Mouse (Mus musculus) intestine, embryonic 16.5 days (tissue): ENCODE data around the gene Lnp1. TPM values are rescaled to one million over a fixed set of nuclear protein-coding genes. Genes with fewer than 3 reads are reported as not detected.
"Not testable (repeated sequence)": the region's sequence is repeated elsewhere in the genome, so short reads cannot be mapped to it uniquely, and the experiment has no call there.

ENCODE experiments used
- ATAC-seq: fragments of 200-750 bp; cut with Nextera tagmentation; 2 replicates; pipeline ENCODE4 v1.8.0; 2017; ENCODE audit warnings: moderate TSS enrichment, moderate library complexity
- H3K27ac ChIP-seq: fragments of 300-500 bp; sonication (generic); 2 replicates; pipeline ENCODE4 v1.5.1; 2014; ENCODE audit warnings: mild to moderate bottlenecking, low read length
- H3K27me3 ChIP-seq: fragments of 300-500 bp; sonication (generic); replicated peaks from 2 replicates; pipeline ENCODE4 v1.6.1; 2014; ENCODE audit warnings: low read length, control low read depth, mixed read lengths; ENCODE audit not compliant: control insufficient read depth, insufficient read depth
- H3K36me3 ChIP-seq: fragments of 300-500 bp; sonication (generic); 2 replicates; pipeline ENCODE4 v1.6.1; 2014; ENCODE audit warnings: low read length, control low read depth; ENCODE audit not compliant: control insufficient read depth, insufficient read depth
- H3K4me1 ChIP-seq: fragments of 300-500 bp; sonication (generic); 2 replicates; pipeline ENCODE4 v1.6.1; 2014; ENCODE audit warnings: low read length, control low read depth, mixed read lengths; ENCODE audit not compliant: control insufficient read depth, insufficient read depth
- H3K4me2 ChIP-seq: fragments of 300-500 bp; sonication (generic); 2 replicates; pipeline ENCODE4 v1.6.1; 2014; ENCODE audit warnings: low read depth, low read length, control low read depth
- H3K4me3 ChIP-seq: fragments of 300-500 bp; sonication (generic); 2 replicates; pipeline ENCODE4 v1.5.1; 2014; ENCODE audit warnings: mild to moderate bottlenecking, low read length
- H3K9ac ChIP-seq: fragments of 300-500 bp; sonication (generic); 2 replicates; pipeline ENCODE4 v1.6.1; 2014; ENCODE audit warnings: low read depth, low read length
- H3K9me3 ChIP-seq: fragments of 300-500 bp; sonication (generic); 2 replicates; pipeline ENCODE4 v1.6.1; 2016; ENCODE audit warnings: low read length, control low read depth; ENCODE audit not compliant: control insufficient read depth
- WGBS: fragments of 180-500 bp; shearing (Covaris S2); extraction: QIAGEN DNeasy Blood & Tissue Kit; methylation state at CpG from one replicate; pipeline ENCODE4 v1.1.7; 2014; 5-methylcytosine and 5-hydroxymethylcytosine counted together
- polyA plus RNA-seq: library from polyadenylated mRNA; unstranded; fragments of >200 nt; fragmentation: Nextera tagmentation; extraction: Ambion mirVana; gene quantifications from 2 replicates; pipeline ENCODE4 v1.2.1, GENCODE M21; 2015

The Lnp1 gene
- polyA plus RNA-seq, result not detected in 2 replicates

DNA sequence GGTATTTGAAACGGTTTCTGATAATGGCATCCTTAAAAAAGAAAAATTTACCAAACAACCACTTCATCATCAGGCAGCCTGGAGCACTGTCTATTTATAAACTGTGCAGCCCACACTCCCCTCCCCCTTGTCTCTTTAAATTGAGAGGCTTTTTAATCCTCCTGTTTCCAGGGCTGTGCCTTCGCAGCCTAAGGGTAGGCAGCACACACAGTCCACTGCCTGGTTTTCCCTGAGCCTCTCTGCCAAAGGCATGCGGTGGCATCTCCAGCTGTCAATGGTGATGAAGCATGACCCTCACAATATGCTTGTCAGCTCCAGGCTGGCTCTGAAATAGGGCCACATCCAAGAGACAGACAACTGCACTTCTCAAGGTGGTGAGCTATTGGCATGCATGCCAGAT is at the start of gene Lnp1:
Lnp1 (minus strand) TSS at position 39 of the 400 bp plus-strand sequence.
- Histone ChIP-seq H3K36me3 (no peaks in the 10 kb centered on the region), H3K9ac (no peak within 1 kb of the TSS), H3K9me3 (no peaks in the 10 kb centered on the region), H3K4me3 (no peak within 1 kb of the TSS), H3K27ac (no peak within 1 kb of the TSS), H3K27me3 (no peaks in the 10 kb centered on the region), H3K4me1 (no peaks in the 10 kb centered on the region), H3K4me2 (no peak within 1 kb of the TSS)
- ATAC-seq, result no peak
- WGBS, result 58% methylated on average over 3 of the region's 3 CpGs

DNA sequence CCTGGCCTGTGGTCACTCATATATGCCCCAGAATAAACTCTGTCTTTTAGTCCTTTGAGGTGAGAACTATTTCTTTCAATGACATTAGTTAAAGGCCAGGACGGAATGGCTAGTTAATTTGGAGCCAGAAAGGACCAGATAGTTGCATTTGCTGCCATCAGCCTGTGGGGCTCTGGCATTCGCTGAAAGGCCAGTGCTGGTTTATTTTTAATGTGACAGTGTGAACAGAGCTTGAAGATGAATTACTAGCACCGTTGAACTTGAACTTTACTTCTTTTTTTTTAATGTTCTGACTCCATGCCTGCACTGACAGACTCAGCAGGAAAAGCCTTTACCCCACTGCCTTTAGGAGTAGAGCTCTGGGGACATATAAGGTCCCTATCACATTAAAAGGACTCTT is 46.8 kb upstream of the Lnp1 start:
- no peaks in the 10 kb centered on the region for H3K9me3 ChIP-seq
- H3K27me3 ChIP-seq, result no peaks in the 10 kb centered on the region
- no peaks in the 10 kb centered on the region for H3K36me3 ChIP-seq
- no peak overlapping the region for H3K4me3 ChIP-seq
- WGBS, result 38% methylated on average over 3 of the region's 3 CpGs
- no peaks in the 10 kb centered on the region for H3K4me1 ChIP-seq
- no peak for ATAC-seq
- H3K9ac ChIP-seq, result no peak overlapping the region
- no peak overlapping the region for H3K27ac ChIP-seq
- no peak overlapping the region for H3K4me2 ChIP-seq

DNA sequence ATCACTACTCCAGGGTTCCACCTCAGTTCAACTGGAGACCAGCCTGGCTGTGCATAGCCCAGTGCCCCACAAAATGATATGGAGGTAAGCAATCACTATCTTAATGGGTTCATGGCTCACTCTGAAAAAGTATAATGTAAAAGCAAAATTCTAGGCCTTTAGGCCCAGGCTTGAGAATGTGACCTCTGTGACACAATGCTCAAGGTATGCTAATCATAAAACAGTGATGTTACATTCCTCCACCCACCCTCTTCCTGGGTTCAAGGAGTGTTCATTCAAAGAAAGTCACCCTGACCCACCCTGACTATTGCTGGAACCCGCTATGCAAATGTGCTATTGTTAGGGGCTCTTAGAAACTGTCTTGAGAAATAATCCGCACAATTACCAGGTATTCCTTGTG is 30.4 kb upstream of the Lnp1 start:
- H3K4me1 ChIP-seq, H3K4me3 ChIP-seq, H3K36me3 ChIP-seq, H3K4me2 ChIP-seq, ATAC-seq, H3K9me3 ChIP-seq, H3K27me3 ChIP-seq, H3K27ac ChIP-seq, H3K9ac ChIP-seq: not testable (repeated sequence)
- 86% methylated on average over 2 of the region's 2 CpGs for WGBS

DNA sequence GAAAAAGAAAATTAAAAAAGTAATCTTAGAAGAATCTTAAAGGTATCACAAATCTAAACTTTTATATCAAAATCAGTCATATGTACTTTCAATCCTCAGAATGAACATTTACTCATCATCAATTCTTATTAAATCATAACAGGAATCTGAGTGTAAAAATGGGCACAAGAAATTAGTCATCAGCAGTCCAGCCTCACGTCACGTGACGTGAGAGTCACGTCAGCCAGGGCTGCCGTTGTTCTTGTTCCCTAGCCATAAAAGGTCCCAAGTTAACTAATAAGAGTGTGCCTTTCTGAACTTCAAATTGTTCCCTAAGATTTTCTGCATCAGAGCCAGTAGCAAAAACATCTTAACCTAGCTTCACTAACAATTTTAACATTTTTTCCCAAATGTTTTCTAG is 21.2 kb upstream of the Lnp1 start:
- Histone ChIP-seq H3K27ac (no peak overlapping the region), H3K36me3 (no peaks in the 10 kb centered on the region), H3K9me3 (no peaks in the 10 kb centered on the region), H3K4me3 (no peak overlapping the region), H3K4me2 (no peak overlapping the region), H3K9ac (no peak overlapping the region), H3K27me3 (no peaks in the 10 kb centered on the region), H3K4me1 (no peaks in the 10 kb centered on the region)
- WGBS, result 84% methylated on average over 5 of the region's 5 CpGs
- ATAC-seq, result no peak

DNA sequence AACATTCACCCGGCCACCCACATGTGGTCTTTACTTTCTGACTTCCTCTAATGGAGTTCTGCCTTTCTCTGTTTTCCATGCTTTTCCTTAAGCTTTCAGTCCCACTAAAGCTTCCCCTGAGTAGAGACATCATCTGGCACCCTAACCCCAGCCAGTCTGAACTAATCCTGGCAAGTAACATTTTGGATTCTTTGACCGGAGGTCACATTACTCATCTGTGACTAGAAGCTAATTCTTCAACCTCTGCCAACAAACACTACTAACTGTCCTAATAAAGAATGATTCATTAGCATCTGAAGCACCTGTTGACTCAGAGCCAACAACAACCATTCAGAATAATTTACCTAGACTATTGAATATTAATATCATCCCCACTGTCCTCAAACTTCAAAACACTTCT is 14.5 kb upstream of the Lnp1 start:
- 76% methylated on average over 2 of the region's 2 CpGs for WGBS

DNA sequence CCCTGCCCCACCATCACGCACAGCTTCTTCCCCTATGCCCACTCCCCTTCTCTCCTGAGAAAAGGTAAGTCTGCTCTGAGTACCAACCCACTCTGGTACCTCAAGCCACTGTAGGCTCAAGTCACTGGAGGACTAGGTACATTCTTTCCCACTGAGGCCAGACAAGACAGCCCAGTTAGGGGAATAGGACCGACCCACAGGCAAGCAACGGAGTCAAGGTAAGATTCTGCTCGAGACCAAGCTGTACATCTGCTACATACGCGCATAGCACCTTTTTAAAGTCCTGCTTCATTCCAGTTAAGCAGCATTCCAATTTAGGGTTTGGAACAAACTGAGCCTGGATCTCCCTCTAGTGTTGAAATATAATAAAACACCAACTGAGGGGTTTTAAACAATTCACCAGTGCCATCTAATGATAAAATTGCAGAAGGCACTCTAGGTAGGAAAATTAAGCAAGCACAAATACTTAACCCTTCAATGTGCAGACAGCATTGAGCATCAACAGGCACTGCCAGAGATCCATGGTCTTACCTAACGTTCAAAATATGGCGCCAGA is 7.7 kb downstream of the Lnp1 start:
- Histone ChIP-seq H3K4me1 (no peaks in the 10 kb centered on the region), H3K4me2 (no peak overlapping the region), H3K27me3 (no peaks in the 10 kb centered on the region), H3K36me3 (no peaks in the 10 kb centered on the region), H3K4me3 (no peak overlapping the region), H3K9me3 (no peaks in the 10 kb centered on the region), H3K27ac (no peak overlapping the region), H3K9ac (no peak overlapping the region)
- WGBS, result 18% methylated on average over 8 of the region's 8 CpGs
- peak; percentile 71 for ATAC-seq

More for the DNA sequence above, 14.5 kb upstream of the Lnp1 start:
- Histone ChIP-seq H3K4me1 (no peaks in the 10 kb centered on the region), H3K36me3 (no peaks in the 10 kb centered on the region), H3K9ac (no peak overlapping the region), H3K27ac (no peak overlapping the region), H3K4me2 (no peak overlapping the region), H3K4me3 (no peak overlapping the region), H3K9me3 (no peaks in the 10 kb centered on the region), H3K27me3 (no peaks in the 10 kb centered on the region)
- ATAC-seq, result no peak

DNA sequence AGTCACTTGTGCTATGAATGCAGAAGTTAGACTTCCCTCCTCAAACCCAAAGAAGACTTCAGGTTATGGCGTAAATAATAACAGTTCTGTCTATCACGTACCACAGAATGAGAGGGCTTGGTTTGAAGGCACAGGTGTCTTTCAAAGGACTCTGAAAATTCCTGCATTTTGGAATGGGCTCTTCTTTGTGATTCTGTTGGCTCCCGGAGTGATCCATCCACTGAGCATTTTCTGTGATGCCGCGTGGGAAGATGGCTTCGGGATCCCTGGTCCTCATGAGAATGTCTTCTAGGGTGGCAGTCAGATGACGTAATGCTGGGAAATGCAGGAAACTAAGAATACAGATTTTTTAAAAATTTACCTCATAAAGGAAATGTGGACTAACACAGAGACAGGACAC is 10.6 kb downstream of the Lnp1 start:
- Histone ChIP-seq H3K4me3 (no peak overlapping the region), H3K4me1 (no peaks in the 10 kb centered on the region), H3K4me2 (no peak overlapping the region), H3K27ac (no peak overlapping the region), H3K9me3 (no peaks in the 10 kb centered on the region), H3K27me3 (no peaks in the 10 kb centered on the region), H3K9ac (no peak overlapping the region), H3K36me3 (no peaks in the 10 kb centered on the region)
- WGBS, result 89% methylated on average over 7 of the region's 7 CpGs
- no peak for ATAC-seq

DNA sequence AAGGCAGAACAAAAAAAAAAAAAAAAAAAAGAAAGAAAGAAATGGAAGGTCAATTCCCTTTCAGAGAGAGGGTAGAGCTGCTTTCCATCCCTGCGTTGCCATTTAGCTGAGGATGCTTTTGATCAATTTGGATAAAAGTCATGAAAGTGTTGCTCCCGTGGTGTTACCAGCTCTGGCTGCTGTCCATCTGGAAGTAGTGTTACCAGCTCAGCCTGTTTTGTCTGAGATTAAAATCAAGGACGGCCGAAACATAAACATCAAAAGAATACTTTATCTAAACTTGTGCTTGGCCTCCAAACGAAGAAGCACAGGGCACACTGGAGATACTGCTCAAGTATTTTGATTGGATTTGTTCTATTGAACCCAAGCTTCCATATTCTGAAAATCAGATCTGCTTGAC is 18.9 kb downstream of the Lnp1 start:
- 51% methylated on average over 5 of the region's 5 CpGs for WGBS
- no peak for ATAC-seq
- no peak overlapping the region for H3K27ac ChIP-seq
- no peaks in the 10 kb centered on the region for H3K4me1 ChIP-seq
- no peaks in the 10 kb centered on the region for H3K27me3 ChIP-seq
- no peak overlapping the region for H3K9ac ChIP-seq
- no peaks in the 10 kb centered on the region; the same call in 1 of the 2 replicates for H3K9me3 ChIP-seq
- H3K36me3 ChIP-seq, result no peaks in the 10 kb centered on the region
- H3K4me3 ChIP-seq, result no peak overlapping the region
- H3K4me2 ChIP-seq, result no peak overlapping the region

DNA sequence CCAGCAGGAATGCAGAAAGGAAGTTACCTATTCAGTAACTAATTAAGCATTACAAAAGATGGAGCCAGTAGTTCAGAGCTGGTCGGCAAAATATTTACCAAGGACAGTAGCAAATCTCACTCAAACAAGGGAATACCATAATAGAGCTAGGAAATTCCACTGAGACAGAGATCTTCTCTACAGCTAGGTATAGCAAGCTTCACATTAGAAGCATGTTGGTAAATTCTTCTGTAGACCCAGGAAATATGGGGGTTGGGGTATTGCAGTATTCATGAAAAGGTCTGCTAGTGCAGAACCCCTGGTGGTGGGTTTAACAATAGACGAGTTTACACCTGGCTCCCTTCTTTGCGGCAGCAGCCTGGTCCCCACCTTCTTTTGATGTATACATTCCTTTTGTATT is 25.7 kb downstream of the Lnp1 start:
- not testable (repeated sequence) for H3K4me2 ChIP-seq, H3K4me1 ChIP-seq, H3K36me3 ChIP-seq, H3K4me3 ChIP-seq, H3K9me3 ChIP-seq, H3K27me3 ChIP-seq, H3K27ac ChIP-seq, H3K9ac ChIP-seq, ATAC-seq
- WGBS, result 52% methylated on average over 3 of the region's 3 CpGs

DNA sequence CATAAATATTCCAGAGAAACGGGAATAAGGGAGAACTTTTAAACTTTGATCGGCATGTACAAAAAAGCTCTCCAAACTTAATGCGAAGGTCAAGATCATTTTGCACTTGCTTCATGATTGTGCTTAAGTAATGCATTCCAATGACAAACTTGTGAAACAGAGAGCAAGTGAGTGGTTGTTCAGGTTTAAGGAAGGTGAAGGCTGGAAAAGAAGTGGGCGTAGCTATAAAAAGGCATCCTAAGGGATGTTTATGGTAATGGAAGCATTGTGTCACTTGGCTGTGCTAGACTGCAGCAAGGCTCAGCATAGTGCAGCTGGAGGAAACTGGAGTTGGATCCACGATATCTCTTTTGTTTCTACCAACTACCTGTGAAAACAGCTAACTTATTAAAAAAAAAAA is 36.3 kb downstream of the Lnp1 start:
- H3K27me3 ChIP-seq, result no peaks in the 10 kb centered on the region
- no peak overlapping the region for H3K9ac ChIP-seq
- H3K36me3 ChIP-seq, result no peaks in the 10 kb centered on the region
- no peak overlapping the region for H3K4me2 ChIP-seq
- no peaks in the 10 kb centered on the region for H3K9me3 ChIP-seq
- 86% methylated on average over 5 of the region's 5 CpGs for WGBS
- no peak overlapping the region for H3K4me3 ChIP-seq
- ATAC-seq, result no peak
- no peaks in the 10 kb centered on the region for H3K4me1 ChIP-seq
- H3K27ac ChIP-seq, result no peak overlapping the region
